ENCODE assay signal across 9 mouse cellular contexts in genomic region chr9:110871030-110871429, GRCm38 (mm10). TPM values are rescaled to one million over a fixed set of nuclear protein-coding genes. Genes with fewer than 3 reads are reported as not detected.
DNase-seq lines count a peak whose midpoint lies in the region; ATAC-seq and TF ChIP-seq lines count a peak whose summit lies in the region.
"Had no signal": no experiment of that assay in that cellular context is flagged by ENCODE, and none has a peak within 500 bp of the region (broad histone marks: within the 10 kb centered on the region; RNA-seq: fewer than 3 reads in every experiment).

No protein-coding gene starts in this region.

- H3K4me1 ChIP-seq in forebrain, embryonic 11.5 days (replicated peaks; ENCODE audit: control insufficient read depth, insufficient read depth, low read length): no peaks in the 10 kb centered on the region; the same call in none of the 2 replicates
- H3K4me1 ChIP-seq in forebrain, embryonic 16.5 days (replicated peaks; ENCODE audit: control insufficient read depth, insufficient read depth, low read length): peaks cover 19% of the 10 kb centered on the region
- H3K4me1 ChIP-seq in cerebellum, adult 2 months (ENCODE audit: control insufficient read depth, insufficient read depth, low read length): no peaks in the 10 kb centered on the region; the same call in 1 of the 2 replicates
- peaks cover 14% of the 10 kb centered on the region for H3K4me1 ChIP-seq in limb, embryonic 14.5 days (ENCODE audit: control insufficient read depth, insufficient read depth, low read length)

- no peak overlapping the region for H3K27ac ChIP-seq in forebrain, embryonic 11.5 days (ENCODE audit: low read depth, low read length)
- no peak overlapping the region for H3K27ac ChIP-seq in forebrain, embryonic 16.5 days (ENCODE audit: low read length)
- H3K27ac ChIP-seq in cerebellum, adult 2 months (ENCODE audit: insufficient read depth, low read length): no peak overlapping the region
- no peak overlapping the region for H3K27ac ChIP-seq in limb, embryonic 14.5 days (replicated peaks; ENCODE audit: low read depth, low read length)
- H3K27ac ChIP-seq: hindbrain, embryonic 15.5 days had no signal

- no peak overlapping the region for H3K4me2 ChIP-seq in forebrain, embryonic 11.5 days (ENCODE audit: low read depth, low read length, severe bottlenecking)
- no peak overlapping the region for H3K4me2 ChIP-seq in forebrain, embryonic 16.5 days (ENCODE audit: low read length)
- H3K4me2 ChIP-seq in limb, embryonic 14.5 days (replicated peaks; ENCODE audit: low read depth, low read length, severe bottlenecking): no peak overlapping the region
- H3K4me2 ChIP-seq: hindbrain, embryonic 15.5 days had no signal

- no peak for ATAC-seq in forebrain, embryonic 11.5 days (replicated peaks; ENCODE audit: low FRiP score)
- no peak for ATAC-seq in forebrain, embryonic 16.5 days
- peak; percentile 63 to 66 for ATAC-seq in hematopoietic stem cell, adult 5-6 weeks (replicated peaks in 1 of 2; ENCODE audit: insufficient read depth in 1 of 2, low FRiP score in 2 of 2, low TSS enrichment in 1 of 2, low read depth in 1 of 2, poor library complexity in 2 of 2, severe bottlenecking in 2 of 2)
- no peak for ATAC-seq in limb, embryonic 14.5 days (ENCODE audit: low FRiP score, low read depth)

- H3K27me3 ChIP-seq in forebrain, embryonic 11.5 days (ENCODE audit: control insufficient read depth, insufficient read depth, low read length): peaks cover 18% of the 10 kb centered on the region
- 0 out of 2 replicates have a peak, but pooled peaks cover 2% of the 10 kb centered on the region for H3K27me3 ChIP-seq in forebrain, embryonic 16.5 days (replicated peaks; ENCODE audit: control insufficient read depth, insufficient read depth, low read length)
- H3K27me3 ChIP-seq in cerebellum, adult 2 months (ENCODE audit: control insufficient read depth, insufficient read depth, low read length): no peaks in the 10 kb centered on the region
- peaks cover 19% of the 10 kb centered on the region for H3K27me3 ChIP-seq in limb, embryonic 14.5 days (ENCODE audit: control insufficient read depth, insufficient read depth, low read length)

- H3K9ac ChIP-seq in forebrain, embryonic 11.5 days (ENCODE audit: low read length): no peak overlapping the region
- H3K9ac ChIP-seq in forebrain, embryonic 16.5 days (replicated peaks; ENCODE audit: low read depth, low read length): no peak overlapping the region
- H3K9ac ChIP-seq in limb, embryonic 14.5 days (ENCODE audit: low read depth, low read length, severe bottlenecking): no peak overlapping the region
- H3K9ac ChIP-seq: hindbrain, embryonic 15.5 days had no signal

- no peak for TF ChIP-seq POLR2A in cerebellum, adult 2 months (IDR thresholded peaks at IDR 0.05; ENCODE audit: borderline replicate concordance, insufficient read depth, low read length)
- no peak for TF ChIP-seq POLR2A in limb, embryonic 14.5 days (IDR thresholded peaks at IDR 0.05; ENCODE audit: borderline replicate concordance, extremely low read depth, insufficient read depth, insufficient read length)

- H3K4me3 ChIP-seq in forebrain, embryonic 11.5 days (ENCODE audit: low read depth, low read length): no peak overlapping the region
- H3K4me3 ChIP-seq in forebrain, embryonic 16.5 days (replicated peaks; ENCODE audit: low read length): no peak overlapping the region
- no peak overlapping the region for H3K4me3 ChIP-seq in cerebellum, adult 2 months (replicated peaks; ENCODE audit: insufficient read depth, low read depth, low read length)
- H3K4me3 ChIP-seq in limb, embryonic 14.5 days (replicated peaks; ENCODE audit: low read length): no peak overlapping the region
- H3K4me3 ChIP-seq: hindbrain, embryonic 15.5 days had no signal

- 20% methylated on average over 7 of the region's 7 CpGs for WGBS in forebrain, embryonic 11.5 days
- 14% methylated on average over 7 of the region's 7 CpGs for WGBS in forebrain, embryonic 16.5 days
- 26% methylated on average over 7 of the region's 7 CpGs for WGBS in cerebellum, adult 2 months
- WGBS in limb, embryonic 14.5 days: 22% methylated on average over 7 of the region's 7 CpGs

- DNase-seq in forebrain, embryonic 11.5 days (ENCODE audit: low spot score): peak; percentile 70
- DNase-seq in right cerebral cortex, adult 18-20 months: peak; percentile 66
- no peak for DNase-seq in right cerebral cortex, postnatal 4 days
- peak; percentile 49 to 56 for DNase-seq in cerebellum, adult 2 months
- DNase-seq in limb, embryonic 14.5 days (ENCODE audit: low spot score): peak; percentile 51
- peak; percentile 63 for DNase-seq in retina, postnatal 1 day

- no peaks in the 10 kb centered on the region for H3K9me3 ChIP-seq in forebrain, embryonic 11.5 days (ENCODE audit: control insufficient read depth, low read length)
- H3K9me3 ChIP-seq in forebrain, embryonic 16.5 days (ENCODE audit: control insufficient read depth, low read length): no peaks in the 10 kb centered on the region
- no peaks in the 10 kb centered on the region for H3K9me3 ChIP-seq in limb, embryonic 14.5 days (ENCODE audit: control insufficient read depth, low read length)
- H3K9me3 ChIP-seq: hindbrain, embryonic 15.5 days had no signal

- H3K36me3 ChIP-seq in forebrain, embryonic 11.5 days (ENCODE audit: control insufficient read depth, insufficient read depth, low read length): no peaks in the 10 kb centered on the region
- no peaks in the 10 kb centered on the region for H3K36me3 ChIP-seq in forebrain, embryonic 16.5 days (ENCODE audit: control insufficient read depth, insufficient read depth)
- H3K36me3 ChIP-seq in limb, embryonic 14.5 days (ENCODE audit: control insufficient read depth, insufficient read depth, low read length): no peaks in the 10 kb centered on the region
- H3K36me3 ChIP-seq: hindbrain, embryonic 15.5 days had no signal

- peak; percentile 72 for TF ChIP-seq CTCF in cerebellum, adult 2 months (IDR thresholded peaks at IDR 0.05; ENCODE audit: borderline replicate concordance, insufficient read depth, low read depth, low read length)

RNA-seq across cellular contexts. Expression of gene Als2cl, which starts 8.6 kb away (rescaled TPM):
- polyA plus RNA-seq in forebrain, embryonic 11.5 days (2014; fragmentation: Nextera tagmentation; extraction: Ambion mirVana): 0.71 and 1.1 TPM in 2 replicates
- 0.65 and 1.1 TPM in 2 replicates for polyA plus RNA-seq in forebrain, embryonic 16.5 days (2015; fragmentation: Nextera tagmentation; extraction: Ambion mirVana)
- 15.1 and 15.8 TPM in 2 replicates for polyA plus RNA-seq in cerebellum, adult 2 months (2012; rRNA removed)
- total RNA-seq in hematopoietic stem cell, adult 5-6 weeks (2017): 1.5 and 4.9 TPM in 2 replicates
- polyA plus RNA-seq in limb, embryonic 14.5 days (2012; rRNA removed): 7.3 and 7.4 TPM in 2 replicates
- polyA plus RNA-seq in limb, embryonic 14.5 days (2014; fragmentation: Nextera tagmentation; extraction: Ambion mirVana): 1.6 and 1.9 TPM in 2 replicates

RNA-seq across cellular contexts. Expression of gene Tmie, which starts 8.9 kb away (rescaled TPM):
- polyA plus RNA-seq in forebrain, embryonic 11.5 days (2014; fragmentation: Nextera tagmentation; extraction: Ambion mirVana): 0.07 and 0.12 TPM in 2 replicates
- 0.86 and 1.8 TPM in 2 replicates for polyA plus RNA-seq in forebrain, embryonic 16.5 days (2015; fragmentation: Nextera tagmentation; extraction: Ambion mirVana)
- 3.7 and 4.4 TPM in 2 replicates for polyA plus RNA-seq in cerebellum, adult 2 months (2012; rRNA removed)
- total RNA-seq in hematopoietic stem cell, adult 5-6 weeks (2017): 0.50 TPM in 1 of 2 replicates, not detected in the other
- polyA plus RNA-seq in limb, embryonic 14.5 days (2012; rRNA removed): 0.61 and 0.85 TPM in 2 replicates
- 0.37 and 0.52 TPM in 2 replicates for polyA plus RNA-seq in limb, embryonic 14.5 days (2014; fragmentation: Nextera tagmentation; extraction: Ambion mirVana)

RNA-seq across cellular contexts. Expression of gene Prss50, which starts 13.3 kb away (rescaled TPM):
- 0.17 and 0.19 TPM in 2 replicates for polyA plus RNA-seq in forebrain, embryonic 11.5 days (2014; fragmentation: Nextera tagmentation; extraction: Ambion mirVana)
- polyA plus RNA-seq in forebrain, embryonic 16.5 days (2015; fragmentation: Nextera tagmentation; extraction: Ambion mirVana): 0.14 TPM in 1 of 2 replicates, not detected in the other
- polyA plus RNA-seq in cerebellum, adult 2 months (2012; rRNA removed): 0.71 and 0.72 TPM in 2 replicates
- not detected in 2 replicates for total RNA-seq in hematopoietic stem cell, adult 5-6 weeks (2017)
- 0.41 and 0.54 TPM in 2 replicates for polyA plus RNA-seq in limb, embryonic 14.5 days (2012; rRNA removed)
- polyA plus RNA-seq in limb, embryonic 14.5 days (2014; fragmentation: Nextera tagmentation; extraction: Ambion mirVana): 0.21 and 0.26 TPM in 2 replicates

RNA-seq across cellular contexts. Expression of gene Prss46, which starts 26.7 kb away (rescaled TPM):
- polyA plus RNA-seq in forebrain, embryonic 11.5 days (2014; fragmentation: Nextera tagmentation; extraction: Ambion mirVana): not detected in 2 replicates
- not detected in 2 replicates for polyA plus RNA-seq in forebrain, embryonic 16.5 days (2015; fragmentation: Nextera tagmentation; extraction: Ambion mirVana)
- not detected in 2 replicates for polyA plus RNA-seq in cerebellum, adult 2 months (2012; rRNA removed)
- not detected in 2 replicates for total RNA-seq in hematopoietic stem cell, adult 5-6 weeks (2017)
- polyA plus RNA-seq in limb, embryonic 14.5 days (2012; rRNA removed): not detected in 2 replicates
- polyA plus RNA-seq in limb, embryonic 14.5 days (2014; fragmentation: Nextera tagmentation; extraction: Ambion mirVana): not detected in 2 replicates
- polyA plus RNA-seq: hindbrain, embryonic 15.5 days had no signal

RNA-seq across cellular contexts. Expression of gene Prss45, which starts 36.6 kb away (rescaled TPM):
- not detected in 2 replicates for polyA plus RNA-seq in forebrain, embryonic 11.5 days (2014; fragmentation: Nextera tagmentation; extraction: Ambion mirVana)
- polyA plus RNA-seq in forebrain, embryonic 16.5 days (2015; fragmentation: Nextera tagmentation; extraction: Ambion mirVana): not detected in 2 replicates
- 0.25 and 0.43 TPM in 2 replicates for polyA plus RNA-seq in cerebellum, adult 2 months (2012; rRNA removed)
- not detected in 2 replicates for total RNA-seq in hematopoietic stem cell, adult 5-6 weeks (2017)
- polyA plus RNA-seq in limb, embryonic 14.5 days (2012; rRNA removed): not detected in 2 replicates
- not detected in 2 replicates for polyA plus RNA-seq in limb, embryonic 14.5 days (2014; fragmentation: Nextera tagmentation; extraction: Ambion mirVana)
- polyA plus RNA-seq: hindbrain, embryonic 15.5 days had no signal

Comparison
In these comparisons a context has a peak if more than half of its experiments do, and no peak if none do; other contexts are left out.
1. ATAC-seq: peak in hematopoietic stem cell, adult 5-6 weeks (2 of 2); none in forebrain, embryonic 11.5 days (single experiment), forebrain, embryonic 16.5 days (single experiment) and limb, embryonic 14.5 days (single experiment).